Mouse (Mus musculus) stomach, embryonic 16.5 days (tissue): ENCODE results near the gene Hmgb1. TPM values are rescaled to one million over a fixed set of nuclear protein-coding genes. Genes with fewer than 3 reads are reported as not detected.

ENCODE experiments used
- ATAC-seq: fragments of 200-750 bp; cut with Nextera tagmentation; 2 replicates; pipeline ENCODE4 v1.8.0; 2017; ENCODE audit warnings: moderate number of reproducible peaks, moderate TSS enrichment; ENCODE audit not compliant: insufficient read depth, low FRiP score
- H3K27ac ChIP-seq: fragments of 300-500 bp; sonication (generic); 2 replicates; pipeline ENCODE4 v1.5.1; 2014; ENCODE audit warnings: low read length
- H3K27me3 ChIP-seq: fragments of 300-500 bp; sonication (generic); 2 replicates; pipeline ENCODE4 v1.6.1; 2014; ENCODE audit warnings: low read length, control low read depth, mixed read lengths; ENCODE audit not compliant: control insufficient read depth, insufficient read depth
- H3K36me3 ChIP-seq: fragments of 300-500 bp; sonication (generic); 2 replicates; pipeline ENCODE4 v1.6.1; 2014; ENCODE audit warnings: low read length; ENCODE audit not compliant: control insufficient read depth, insufficient read depth
- H3K4me1 ChIP-seq: fragments of 300-500 bp; sonication (generic); 2 replicates; pipeline ENCODE4 v1.6.1; 2014; ENCODE audit warnings: low read length, control low read depth, mixed read lengths; ENCODE audit not compliant: control insufficient read depth, insufficient read depth
- H3K4me2 ChIP-seq: fragments of 300-500 bp; sonication (generic); 2 replicates; pipeline ENCODE4 v1.6.1; 2014; ENCODE audit warnings: low read depth, low read length, mixed read lengths
- H3K4me3 ChIP-seq: fragments of 300-500 bp; sonication (generic); replicated peaks from 2 replicates; pipeline ENCODE4 v1.5.1; 2014; ENCODE audit warnings: mild to moderate bottlenecking, low read length
- H3K9ac ChIP-seq: fragments of 300-500 bp; sonication (generic); 2 replicates; pipeline ENCODE4 v1.6.1; 2014; ENCODE audit warnings: low read length
- H3K9me3 ChIP-seq: fragments of 300-500 bp; sonication (generic); replicated peaks from 2 replicates; pipeline ENCODE4 v1.6.1; 2016; ENCODE audit warnings: low read length, control low read depth; ENCODE audit not compliant: control insufficient read depth
- WGBS: fragments of 180-500 bp; shearing (Covaris S2); extraction: QIAGEN DNeasy Blood & Tissue Kit; methylation state at CpG from one replicate; pipeline ENCODE4 v1.1.7; 2014; 5-methylcytosine and 5-hydroxymethylcytosine counted together
- polyA plus RNA-seq: library from polyadenylated mRNA; unstranded; fragments of >200 nt; fragmentation: Nextera tagmentation; extraction: Ambion mirVana; gene quantifications from 2 replicates; pipeline ENCODE4 v1.2.1, GENCODE M21; 2015

Hmgb1 gene
- polyA plus RNA-seq, 1 experiment from 2014 or later = 1,078 TPM

GRCm38 (mm10) chr5:149045470-149046085 lies 138.7 kb downstream of the Hmgb1 start:
- 82% methylated on average over 9 of the region's 9 CpGs for WGBS
- Histone ChIP-seq H3K27ac (no peak overlapping the region), H3K4me3 (no peak overlapping the region), H3K9ac (no peak overlapping the region), H3K27me3 (no peaks in the 10 kb centered on the region), H3K9me3 (no peaks in the 10 kb centered on the region), H3K36me3 (peaks cover 16% of the 10 kb centered on the region), H3K4me1 (peaks cover 5% of the 10 kb centered on the region; the same call in 1 of the 2 replicates), H3K4me2 (no peak overlapping the region)
- no peak for ATAC-seq

- ATAC-seq = no peak
- 77% methylated on average over 7 of the region's 7 CpGs for WGBS
- no peaks in the 10 kb centered on the region for H3K27me3 ChIP-seq
These were observed 139.2 kb downstream of the Hmgb1 start for GRCm38 (mm10) chr5:149045054-149045453.

DNA sequence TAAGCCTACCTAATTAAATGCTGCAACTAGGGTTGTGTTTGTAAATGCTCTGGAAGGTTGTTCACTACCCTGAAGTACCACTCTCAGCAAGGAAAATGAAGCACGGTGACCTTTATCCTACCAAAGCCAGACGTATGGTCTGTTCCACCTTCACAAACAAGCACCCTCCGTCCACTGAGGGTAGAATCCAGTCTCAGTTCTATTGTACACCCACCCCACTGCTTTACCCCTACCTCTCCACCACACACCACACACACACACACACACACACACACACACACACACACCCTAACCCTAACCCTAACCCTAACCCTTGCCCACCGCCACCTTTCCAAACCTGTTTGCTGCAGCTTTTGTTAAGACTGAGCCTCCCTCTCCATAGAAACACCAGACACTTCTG lies 140.2 kb downstream of the Hmgb1 start:
- ATAC-seq = no peak

More at GRCm38 (mm10) chr5:149045054-149045453, 139.2 kb downstream of the Hmgb1 start:
- H3K9ac ChIP-seq = no peak overlapping the region
- no peak overlapping the region for H3K27ac ChIP-seq
- H3K9me3 ChIP-seq = no peaks in the 10 kb centered on the region
- no peak overlapping the region for H3K4me3 ChIP-seq
- no peak overlapping the region for H3K4me2 ChIP-seq
- peaks cover 2% of the 10 kb centered on the region; the same call in 1 of the 2 replicates for H3K4me1 ChIP-seq
- H3K36me3 ChIP-seq = peaks cover 16% of the 10 kb centered on the region

DNA sequence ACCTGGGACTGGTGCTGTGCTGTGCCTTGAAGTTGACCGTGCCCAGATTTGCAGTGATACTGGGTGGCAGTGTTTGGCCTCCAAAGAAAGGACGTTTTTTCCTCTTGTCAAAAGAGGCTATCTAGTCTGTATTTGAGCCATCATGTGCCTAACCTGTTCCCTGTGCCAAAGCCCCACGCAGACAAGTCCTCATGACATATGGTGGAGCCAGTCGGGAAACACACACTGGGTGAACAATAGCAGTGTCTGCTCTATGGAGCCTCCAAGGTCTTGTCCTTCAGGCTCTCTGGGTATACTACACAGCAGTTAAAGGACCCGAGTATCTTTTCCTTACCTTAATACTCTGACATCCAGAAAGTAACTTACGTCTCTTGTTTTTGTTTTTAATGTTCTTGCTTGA lies 141.0 kb downstream of the Hmgb1 start:
- Histone ChIP-seq H3K9ac (no peak overlapping the region), H3K27me3 (no peaks in the 10 kb centered on the region), H3K4me2 (no peak overlapping the region), H3K36me3 (peaks cover 14% of the 10 kb centered on the region), H3K4me3 (no peak overlapping the region), H3K27ac (no peak overlapping the region), H3K4me1 (no peaks in the 10 kb centered on the region), H3K9me3 (0 out of 2 replicates have a peak, but pooled peaks cover 2% of the 10 kb centered on the region)
- ATAC-seq = no peak
- WGBS = 80% methylated on average over 6 of the region's 6 CpGs

More for the DNA sequence above, 140.2 kb downstream of the Hmgb1 start:
- Histone ChIP-seq H3K27ac (no peak overlapping the region), H3K4me1 (no peaks in the 10 kb centered on the region), H3K4me3 (no peak overlapping the region), H3K9me3 (0 out of 2 replicates have a peak, but pooled peaks cover 2% of the 10 kb centered on the region), H3K4me2 (no peak overlapping the region), H3K27me3 (no peaks in the 10 kb centered on the region), H3K36me3 (peaks cover 14% of the 10 kb centered on the region), H3K9ac (no peak overlapping the region)
- WGBS = 74% methylated on average over 4 of the region's 4 CpGs

GRCm38 (mm10) chr5:149039825-149040224 lies 144.5 kb downstream of the Hmgb1 start:
- H3K4me3 ChIP-seq = no peak overlapping the region
- 92% methylated on average over 5 of the region's 5 CpGs for WGBS
- no peaks in the 10 kb centered on the region for H3K4me1 ChIP-seq
- 0 out of 2 replicates have a peak, but pooled peaks cover 6% of the 10 kb centered on the region for H3K9me3 ChIP-seq
- H3K36me3 ChIP-seq = no peaks in the 10 kb centered on the region
- no peak overlapping the region for H3K9ac ChIP-seq
- no peaks in the 10 kb centered on the region for H3K27me3 ChIP-seq
- no peak overlapping the region for H3K27ac ChIP-seq
- no peak overlapping the region for H3K4me2 ChIP-seq
- ATAC-seq = no peak

- ATAC-seq = no peak
- Histone ChIP-seq H3K9ac (no peak overlapping the region), H3K27ac (no peak overlapping the region), H3K4me3 (0 out of 2 replicates have a peak overlapping the region, but pooled peaks have one; percentile 1), H3K4me1 (no peaks in the 10 kb centered on the region), H3K27me3 (no peaks in the 10 kb centered on the region), H3K9me3 (0 out of 2 replicates have a peak, but pooled peaks cover 6% of the 10 kb centered on the region), H3K36me3 (no peaks in the 10 kb centered on the region), H3K4me2 (no peak overlapping the region)
- 18% methylated on average over 10 of the region's 10 CpGs for WGBS
These were observed 146.6 kb downstream of the Hmgb1 start for GRCm38 (mm10) chr5:149037729-149038128.

DNA sequence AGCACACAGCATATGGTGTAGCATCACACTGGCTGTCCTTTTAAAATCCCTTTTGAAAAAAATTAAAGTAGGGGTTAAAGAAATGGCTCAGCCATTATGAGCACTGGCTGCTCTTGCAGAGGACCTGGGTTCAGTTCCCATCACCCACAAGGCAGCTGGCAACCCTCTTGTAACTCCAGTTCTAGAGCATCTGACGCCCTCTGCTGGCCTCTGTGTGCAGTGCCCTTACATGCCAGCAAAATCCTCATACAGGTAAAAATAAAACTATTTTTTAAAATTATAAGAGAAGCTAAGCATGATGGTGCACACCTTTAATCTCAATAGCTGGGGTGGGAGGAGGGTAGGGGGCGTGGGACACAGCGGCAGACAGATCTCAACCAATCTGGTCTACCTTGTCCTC lies 147.4 kb downstream of the Hmgb1 start:
- no peak overlapping the region for H3K4me2 ChIP-seq
- H3K27me3 ChIP-seq = no peaks in the 10 kb centered on the region
- H3K4me1 ChIP-seq = peaks cover under 1% of the 10 kb centered on the region
- no peak overlapping the region for H3K9ac ChIP-seq
- 93% methylated on average over 3 of the region's 3 CpGs for WGBS
- no peak overlapping the region for H3K27ac ChIP-seq
- no peak overlapping the region for H3K4me3 ChIP-seq
- H3K9me3 ChIP-seq = 0 out of 2 replicates have a peak, but pooled peaks cover 6% of the 10 kb centered on the region
- no peak for ATAC-seq
- no peaks in the 10 kb centered on the region for H3K36me3 ChIP-seq

GRCm38 (mm10) chr5:149032438-149032837 lies 151.9 kb downstream of the Hmgb1 start:
- Histone ChIP-seq H3K9ac (no peak overlapping the region), H3K4me3 (no peak overlapping the region), H3K4me2 (no peak overlapping the region), H3K36me3 (no peaks in the 10 kb centered on the region), H3K4me1 (peaks cover 7% of the 10 kb centered on the region), H3K9me3 (0 out of 2 replicates have a peak, but pooled peaks cover 4% of the 10 kb centered on the region), H3K27me3 (no peaks in the 10 kb centered on the region), H3K27ac (no peak overlapping the region)
- 95% methylated on average over 4 of the region's 4 CpGs for WGBS
- ATAC-seq = no peak

GRCm38 (mm10) chr5:149031199-149031750 lies 153.0 kb downstream of the Hmgb1 start:
- H3K27ac ChIP-seq = peak overlapping the region; percentile 94

More at GRCm38 (mm10) chr5:149031199-149031750, 153.0 kb downstream of the Hmgb1 start:
- peaks cover 7% of the 10 kb centered on the region for H3K4me1 ChIP-seq
- peak; percentile 84 for ATAC-seq
- peak overlapping the region; percentile 70 for H3K4me2 ChIP-seq
- peak overlapping the region; percentile 49 for H3K4me3 ChIP-seq
- no peaks in the 10 kb centered on the region for H3K36me3 ChIP-seq
- 2% methylated on average over 30 of the region's 30 CpGs for WGBS
- no peaks in the 10 kb centered on the region for H3K27me3 ChIP-seq
- H3K9me3 ChIP-seq = no peaks in the 10 kb centered on the region
- peak overlapping the region; percentile 84 for H3K9ac ChIP-seq
